Mouse (Mus musculus) cerebellum, postnatal 10 days (tissue): ENCODE results near the gene Fam122b.
A peak's percentile ranks its signal among the peaks of the same experiment; 100 is the strongest.

Experiments
- DNase-seq, 2 experiments: peaks; one replicate each; pipeline ENCODE4 v3.0.0; 2021; ENCODE audit warnings: mixed read lengths in 2 of 2

Fam122b gene

GRCm38 (mm10) chrX:53269289-53270062 lies at the start of gene Fam122b:
Gene Fam122b (minus strand): TSS chrX:53269805.
- peak; percentile 94 to 96 for DNase-seq

GRCm38 (mm10) chrX:53287924-53288323 lies 18.3 kb upstream of the Fam122b start:
- no peak for DNase-seq

GRCm38 (mm10) chrX:53273124-53273523 lies 3.5 kb upstream of the Fam122b start, which contains the start of gene Fam122c:
Gene Fam122c (plus strand): TSS chrX:53273424.
- DNase-seq: no peak

GRCm38 (mm10) chrX:53271628-53272027 lies 2.0 kb upstream of the Fam122b start:
- DNase-seq: peak in 1 of 2 experiments; percentile 40

- no peak for DNase-seq
Observed at GRCm38 (mm10) chrX:53270063-53270432, 443 bp upstream of the Fam122b start.

- peak; percentile 47 to 73 for DNase-seq
Observed at GRCm38 (mm10) chrX:53268856-53269255, 749 bp downstream of the Fam122b start.

- no peak for DNase-seq
Observed at GRCm38 (mm10) chrX:53266186-53266585, 3.4 kb downstream of the Fam122b start.

GRCm38 (mm10) chrX:53255195-53255594 lies 14.4 kb downstream of the Fam122b start:
- peak in 1 of 2 experiments; percentile 37 for DNase-seq

GRCm38 (mm10) chrX:53240011-53240410 lies 29.6 kb downstream of the Fam122b start, which contains the start of gene Plac1:
Gene Plac1 (minus strand): TSS chrX:53240111.
- DNase-seq: no peak

- peak; percentile 8 to 18 for DNase-seq
Observed at GRCm38 (mm10) chrX:53237971-53238370, 31.6 kb downstream of the Fam122b start.

- no peak for DNase-seq
Observed at GRCm38 (mm10) chrX:53236404-53236803, 33.2 kb downstream of the Fam122b start.

- peak in 1 of 2 experiments; percentile 5 for DNase-seq
Observed at GRCm38 (mm10) chrX:53233689-53234088, 35.9 kb downstream of the Fam122b start.

- peak; percentile 60 to 61 for DNase-seq
Observed at GRCm38 (mm10) chrX:53231965-53232364, 37.6 kb downstream of the Fam122b start.

- DNase-seq: no peak
Observed at GRCm38 (mm10) chrX:53224353-53224944, 45.2 kb downstream of the Fam122b start.

GRCm38 (mm10) chrX:53220855-53221254 lies 48.8 kb downstream of the Fam122b start:
- peak; percentile 55 to 69 for DNase-seq

- DNase-seq: peak; percentile 61 to 71
Observed at GRCm38 (mm10) chrX:53214557-53215229, 54.9 kb downstream of the Fam122b start.

- peak; percentile 35 to 49 for DNase-seq
Observed at GRCm38 (mm10) chrX:53213838-53214237, 55.8 kb downstream of the Fam122b start.

- DNase-seq: peak in 1 of 2 experiments; percentile 6
Observed at GRCm38 (mm10) chrX:53212485-53212884, 57.1 kb downstream of the Fam122b start.

- peak; percentile 21 to 57 for DNase-seq
Observed at GRCm38 (mm10) chrX:53211756-53212483, 57.7 kb downstream of the Fam122b start.

- no peak for DNase-seq
Observed at GRCm38 (mm10) chrX:53209431-53209830, 60.2 kb downstream of the Fam122b start.

- no peak for DNase-seq
Observed at GRCm38 (mm10) chrX:53204690-53205311, 64.8 kb downstream of the Fam122b start.

GRCm38 (mm10) chrX:53201616-53202015 lies 68.0 kb downstream of the Fam122b start:
- DNase-seq: no peak
